Mouse (Mus musculus) right cerebral cortex, postnatal 36 days (tissue): ENCODE data around the gene Olfr193.
"Not testable (repeated sequence)": the region's sequence is repeated elsewhere in the genome, so short reads cannot be mapped to it uniquely, and the experiment has no call there.

ENCODE experiments used
- DNase-seq, 2 experiments: peaks; one replicate each; pipeline ENCODE4 v3.0.0; 2022; ENCODE audit warnings: low spot score in 2 of 2, mixed read lengths in 1 of 2

Gene Olfr193

GRCm38 (mm10) chr16:59111781-59112180, at the start of gene Olfr193:
TSS of gene Olfr193 (minus strand) at chr16:59111881.
- no peak for DNase-seq

- no peak for DNase-seq
Measured at GRCm38 (mm10) chr16:59151996-59152395, 40.3 kb upstream of the Olfr193 start.

GRCm38 (mm10) chr16:59146746-59147145, 35.1 kb upstream of the Olfr193 start, which contains the start of gene Olfr195:
TSS of gene Olfr195 (plus strand) at chr16:59147046.
- no peak for DNase-seq

GRCm38 (mm10) chr16:59141105-59141504, 29.4 kb upstream of the Olfr193 start:
- no peak for DNase-seq

- DNase-seq: no peak
Measured at GRCm38 (mm10) chr16:59130740-59131139, 19.1 kb upstream of the Olfr193 start.

GRCm38 (mm10) chr16:59120969-59121368, 9.3 kb upstream of the Olfr193 start, which contains the start of gene Olfr194:
TSS of gene Olfr194 (minus strand) at chr16:59121069.
- DNase-seq: no peak

- not testable (repeated sequence) for DNase-seq
Measured at GRCm38 (mm10) chr16:59108522-59108921, 3.2 kb downstream of the Olfr193 start.

- DNase-seq: no peak
Measured at GRCm38 (mm10) chr16:59105312-59105711, 6.4 kb downstream of the Olfr193 start.

GRCm38 (mm10) chr16:59089722-59090121, 22.0 kb downstream of the Olfr193 start, which contains the start of gene Olfr191:
TSS of gene Olfr191 (minus strand) at chr16:59089822.
- not testable (repeated sequence) for DNase-seq

GRCm38 (mm10) chr16:59081113-59081512, 30.6 kb downstream of the Olfr193 start:
- DNase-seq: not testable (repeated sequence)

GRCm38 (mm10) chr16:59077905-59078304, 33.8 kb downstream of the Olfr193 start, which contains the start of gene Olfr190:
TSS of gene Olfr190 (minus strand) at chr16:59078005.
- no peak for DNase-seq

- no peak for DNase-seq
Measured at GRCm38 (mm10) chr16:59073520-59073919, 38.2 kb downstream of the Olfr193 start.

GRCm38 (mm10) chr16:59071755-59072154, 39.9 kb downstream of the Olfr193 start:
- DNase-seq: no peak

GRCm38 (mm10) chr16:59062411-59062810, 49.3 kb downstream of the Olfr193 start:
- DNase-seq: not testable (repeated sequence)
